Mouse (Mus musculus) inflammation-experienced regulatory T-cells, adult 6 months (primary cell): ENCODE data around the gene Enthd1. TPM values are rescaled to one million over a fixed set of nuclear protein-coding genes. Genes with fewer than 3 reads are reported as not detected.
A peak's percentile ranks its signal among the peaks of the same experiment; 100 is the strongest.

Experiments used
- ATAC-seq: one replicate; pipeline ENCODE4 v1.8.0; 2017
- polyA plus RNA-seq, 3 experiments: library from polyadenylated mRNA; unstranded; fragments of 100-300 nt; shearing (Covaris generic); gene quantifications; one replicate each; pipeline ENCODE4 v1.2.1; 2017

Gene Enthd1
- polyA plus RNA-seq, 3 experiments from 2014 or later, result 0.23 to 0.50 TPM; not detected in 1

- no peak for ATAC-seq
Observed at GRCm38 (mm10) chr15:80474429-80475002, 90.4 kb downstream of the Enthd1 start.

GRCm38 (mm10) chr15:80467876-80468275, 97.1 kb downstream of the Enthd1 start:
- no peak for ATAC-seq

GRCm38 (mm10) chr15:80462106-80462505, 102.8 kb downstream of the Enthd1 start:
- ATAC-seq, result no peak

- ATAC-seq, result no peak
Observed at GRCm38 (mm10) chr15:80461446-80461845, 103.5 kb downstream of the Enthd1 start.

- no peak for ATAC-seq
Observed at GRCm38 (mm10) chr15:80460011-80460410, 104.9 kb downstream of the Enthd1 start.

GRCm38 (mm10) chr15:80457984-80458383, 107.0 kb downstream of the Enthd1 start:
- ATAC-seq, result peak; percentile 46

GRCm38 (mm10) chr15:80454486-80454885, 110.5 kb downstream of the Enthd1 start:
- ATAC-seq, result no peak

GRCm38 (mm10) chr15:80452425-80452824, 112.5 kb downstream of the Enthd1 start:
- no peak for ATAC-seq

- no peak for ATAC-seq
Observed at GRCm38 (mm10) chr15:80445956-80446687, 118.8 kb downstream of the Enthd1 start.

GRCm38 (mm10) chr15:80440195-80440594, 124.8 kb downstream of the Enthd1 start:
- no peak for ATAC-seq

GRCm38 (mm10) chr15:80438423-80438822, 126.5 kb downstream of the Enthd1 start:
- ATAC-seq, result no peak

- ATAC-seq, result no peak
Observed at GRCm38 (mm10) chr15:80437996-80438395, 127.0 kb downstream of the Enthd1 start.

- ATAC-seq, result no peak
Observed at GRCm38 (mm10) chr15:80436961-80437360, 128.0 kb downstream of the Enthd1 start.

GRCm38 (mm10) chr15:80430324-80430723, 134.6 kb downstream of the Enthd1 start:
- no peak for ATAC-seq

GRCm38 (mm10) chr15:80418146-80418545, 146.8 kb downstream of the Enthd1 start:
- no peak for ATAC-seq

- ATAC-seq, result no peak
Observed at GRCm38 (mm10) chr15:80417066-80417465, 147.9 kb downstream of the Enthd1 start.

- ATAC-seq, result no peak
Observed at GRCm38 (mm10) chr15:80415132-80415531, 149.8 kb downstream of the Enthd1 start.

- no peak for ATAC-seq
Observed at GRCm38 (mm10) chr15:80413988-80414721, 150.8 kb downstream of the Enthd1 start.

GRCm38 (mm10) chr15:80413070-80413469, 151.9 kb downstream of the Enthd1 start:
- no peak for ATAC-seq

- ATAC-seq, result no peak
Observed at GRCm38 (mm10) chr15:80410661-80411060, 154.3 kb downstream of the Enthd1 start.

- no peak for ATAC-seq
Observed at GRCm38 (mm10) chr15:80407873-80408272, 157.1 kb downstream of the Enthd1 start.
